Mouse (Mus musculus) midbrain, embryonic 15.5 days (tissue): ENCODE results near the gene Atp6v0a1. TPM values are rescaled to one million over a fixed set of nuclear protein-coding genes. Genes with fewer than 3 reads are reported as not detected.

Experiments used
- ATAC-seq: fragments of 200-750 bp; cut with Nextera tagmentation; replicated peaks from 2 replicates; pipeline ENCODE4 v1.8.0; 2017; ENCODE audit warnings: moderate TSS enrichment
- H3K27ac ChIP-seq: fragments of 300-500 bp; sonication (generic); 2 replicates; pipeline ENCODE4 v1.5.1; 2015; ENCODE audit warnings: mild to moderate bottlenecking, inconsistent platforms
- H3K27me3 ChIP-seq: fragments of 300-500 bp; sonication (generic); replicated peaks from 2 replicates; pipeline ENCODE4 v1.6.1; 2015; ENCODE audit warnings: inconsistent platforms
- H3K36me3 ChIP-seq: fragments of 300-500 bp; sonication (generic); replicated peaks from 2 replicates; pipeline ENCODE4 v1.6.1; 2015; ENCODE audit warnings: inconsistent platforms
- H3K4me1 ChIP-seq: fragments of 300-500 bp; sonication (generic); 2 replicates; pipeline ENCODE4 v1.6.1; 2015; ENCODE audit warnings: inconsistent platforms
- H3K4me2 ChIP-seq: fragments of 300-500 bp; sonication (generic); 2 replicates; pipeline ENCODE4 v1.6.1; 2015; ENCODE audit warnings: inconsistent platforms, mild to moderate bottlenecking, moderate library complexity
- H3K4me3 ChIP-seq: fragments of 300-500 bp; sonication (generic); 2 replicates; pipeline ENCODE4 v1.5.1; 2015; ENCODE audit warnings: mild to moderate bottlenecking, inconsistent platforms
- H3K9ac ChIP-seq: fragments of 300-500 bp; sonication (generic); 2 replicates; pipeline ENCODE4 v1.6.1; 2015; ENCODE audit warnings: mild to moderate bottlenecking, inconsistent platforms
- H3K9me3 ChIP-seq: fragments of 300-500 bp; sonication (generic); 2 replicates; pipeline ENCODE4 v1.6.1; 2016; ENCODE audit warnings: inconsistent platforms
- WGBS: fragments of 180-500 bp; shearing (Covaris S2); methylation state at CpG from one replicate; pipeline ENCODE4 v1.1.7; 2015; ENCODE audit warnings: mixed read lengths; 5-methylcytosine and 5-hydroxymethylcytosine counted together
- microRNA-seq: library from miRNA; unstranded; fragments of <30 nt; microRNA quantifications from one replicate; pipeline ENCODE4, GENCODE M21; 2016
- polyA plus RNA-seq: library from polyadenylated mRNA; unstranded; fragments of >200 nt; fragmentation: Nextera tagmentation; extraction: Ambion mirVana; gene quantifications from 2 replicates; pipeline ENCODE4 v1.2.1, GENCODE M21; 2015

The Atp6v0a1 gene
- polyA plus RNA-seq, 1 experiment from 2014 or later, result 148 TPM

- Histone ChIP-seq H3K4me2 (no peak overlapping the region), H3K4me1 (no peaks in the 10 kb centered on the region), H3K27ac (no peak overlapping the region), H3K9me3 (no peaks in the 10 kb centered on the region), H3K27me3 (no peaks in the 10 kb centered on the region), H3K36me3 (peaks cover 37% of the 10 kb centered on the region), H3K4me3 (no peak overlapping the region), H3K9ac (no peak overlapping the region)
- 92% methylated on average over 5 of the region's 5 CpGs for WGBS
- no peak for ATAC-seq
Observed at GRCm38 (mm10) chr11:101103011-101103410, 93.8 kb downstream of the Atp6v0a1 start.

GRCm38 (mm10) chr11:101109351-101109750, 100.1 kb downstream of the Atp6v0a1 start:
- H3K4me3 ChIP-seq, result no peak overlapping the region
- 54% methylated on average over 4 of the region's 4 CpGs for WGBS
- no peaks in the 10 kb centered on the region for H3K27me3 ChIP-seq
- H3K36me3 ChIP-seq, result 0 out of 2 replicates have a peak, but pooled peaks cover 3% of the 10 kb centered on the region
- no peak overlapping the region for H3K4me2 ChIP-seq
- H3K9me3 ChIP-seq, result no peaks in the 10 kb centered on the region
- H3K4me1 ChIP-seq, result no peaks in the 10 kb centered on the region
- no peak overlapping the region for H3K9ac ChIP-seq
- no peak overlapping the region for H3K27ac ChIP-seq
- ATAC-seq, result no peak

DNA sequence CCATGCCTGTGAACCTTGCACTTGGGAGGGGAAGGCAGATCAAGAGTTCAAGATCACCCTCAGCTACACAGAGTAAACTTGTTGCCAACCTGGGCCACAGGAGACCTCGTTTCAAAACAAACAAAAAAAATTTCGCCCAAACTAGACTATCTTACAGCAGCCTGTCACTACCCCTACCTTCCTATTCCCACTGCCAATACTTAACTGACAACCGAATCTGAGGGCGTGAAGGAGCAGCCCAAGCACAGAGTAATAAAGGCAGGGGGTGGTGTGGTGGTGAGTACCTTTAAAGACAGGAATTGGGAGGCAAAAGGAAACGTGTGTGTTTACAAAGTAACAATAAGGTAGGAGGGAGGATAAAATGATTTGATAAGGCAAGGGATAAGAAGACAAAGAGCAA, 101.5 kb downstream of the Atp6v0a1 start:
- H3K27ac ChIP-seq, result no peak overlapping the region
- H3K4me2 ChIP-seq, result no peak overlapping the region
- H3K9ac ChIP-seq, result no peak overlapping the region
- WGBS, result 69% methylated on average over 5 of the region's 5 CpGs
- no peak overlapping the region for H3K4me3 ChIP-seq
- H3K9me3 ChIP-seq, result no peaks in the 10 kb centered on the region
- no peak for ATAC-seq
- no peaks in the 10 kb centered on the region for H3K36me3 ChIP-seq
- H3K4me1 ChIP-seq, result peaks cover 5% of the 10 kb centered on the region
- no peaks in the 10 kb centered on the region for H3K27me3 ChIP-seq

DNA sequence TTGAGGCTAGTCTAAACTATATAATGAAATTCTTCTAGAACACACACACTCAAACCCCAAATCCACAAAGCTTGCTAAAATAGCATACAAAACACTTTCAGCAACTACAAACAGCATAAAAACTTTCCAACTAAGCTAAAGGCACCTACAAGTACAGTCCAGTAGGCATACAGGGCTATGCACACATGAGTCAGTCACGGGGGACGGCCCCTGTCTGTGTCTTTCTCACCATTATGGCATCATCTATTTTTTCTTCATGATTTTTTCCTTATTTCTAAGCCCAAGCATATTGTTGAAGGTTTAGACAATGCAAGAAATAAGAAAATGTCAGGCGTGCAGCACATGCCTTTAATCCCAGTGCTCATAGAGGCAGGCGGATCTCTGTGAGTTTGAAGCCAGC, 101.9 kb downstream of the Atp6v0a1 start:
- H3K4me2 ChIP-seq, result no peak overlapping the region
- no peaks in the 10 kb centered on the region for H3K27me3 ChIP-seq
- H3K9me3 ChIP-seq, result no peaks in the 10 kb centered on the region
- no peaks in the 10 kb centered on the region for H3K36me3 ChIP-seq
- no peak for ATAC-seq
- H3K27ac ChIP-seq, result no peak overlapping the region
- H3K4me1 ChIP-seq, result peaks cover 9% of the 10 kb centered on the region
- no peak overlapping the region for H3K4me3 ChIP-seq
- no peak overlapping the region for H3K9ac ChIP-seq
- 93% methylated on average over 4 of the region's 4 CpGs for WGBS

- Histone ChIP-seq H3K4me3 (no peak overlapping the region), H3K4me1 (peaks cover 13% of the 10 kb centered on the region), H3K9me3 (no peaks in the 10 kb centered on the region), H3K36me3 (no peaks in the 10 kb centered on the region), H3K27ac (no peak overlapping the region), H3K4me2 (no peak overlapping the region), H3K9ac (no peak overlapping the region), H3K27me3 (no peaks in the 10 kb centered on the region)
- 88% methylated on average over 3 of the region's 3 CpGs for WGBS
- ATAC-seq, result no peak
Observed at GRCm38 (mm10) chr11:101112186-101112585, 102.9 kb downstream of the Atp6v0a1 start.

Small RNA genes within 50 kb of the gene (microRNA-seq; reads per million reads assigned to microRNA genes)
- 3.9 reads per million, percentile 19 among the genes with 10 or more reads in this experiment for gene Mir6928

Other genes with a start within 250 kb of the Atp6v0a1 start
- 10.9 and 13.6 TPM in 2 replicates for gene Kcnh4, start 249.5 kb upstream of the Atp6v0a1 start, polyA plus RNA-seq
- 2.3 and 3.3 TPM in 2 replicates for gene Hcrt, start 246.5 kb upstream of the Atp6v0a1 start, polyA plus RNA-seq
- 5.7 and 6.4 TPM in 2 replicates for gene Ghdc, start 238.5 kb upstream of the Atp6v0a1 start, polyA plus RNA-seq
- 20.4 and 20.5 TPM in 2 replicates for gene Stat5b, start 158.7 kb upstream of the Atp6v0a1 start, polyA plus RNA-seq
- gene Stat5a, start 150.1 kb upstream of the Atp6v0a1 start, polyA plus RNA-seq, result 1.7 and 2.3 TPM in 2 replicates
- 35.8 and 37.9 TPM in 2 replicates for gene Stat3, start 69.9 kb upstream of the Atp6v0a1 start, polyA plus RNA-seq
- gene Cavin1, start 38.6 kb upstream of the Atp6v0a1 start, polyA plus RNA-seq, result 47.9 and 50.8 TPM in 2 replicates
- gene Naglu, start 60.6 kb downstream of the Atp6v0a1 start, polyA plus RNA-seq, result 13.7 and 15.5 TPM in 2 replicates
- 0.37 and 0.63 TPM in 2 replicates for gene Hsd17b1, start 69.0 kb downstream of the Atp6v0a1 start, polyA plus RNA-seq
- gene Coasy, start 73.1 kb downstream of the Atp6v0a1 start, polyA plus RNA-seq, result 43.3 and 47.1 TPM in 2 replicates
- 103 and 107 TPM in 2 replicates for gene Mlx, start 77.8 kb downstream of the Atp6v0a1 start, polyA plus RNA-seq
- 18.3 and 20.3 TPM in 2 replicates for gene Psmc3ip, start 86.0 kb downstream of the Atp6v0a1 start, polyA plus RNA-seq
- gene Retreg3, start 110.4 kb downstream of the Atp6v0a1 start, polyA plus RNA-seq, result 28.4 and 29.2 TPM in 2 replicates
- 76.1 and 84.7 TPM in 2 replicates for gene Tubg1, start 110.5 kb downstream of the Atp6v0a1 start, polyA plus RNA-seq
- 60.8 and 62.7 TPM in 2 replicates for gene Tubg2, start 146.5 kb downstream of the Atp6v0a1 start, polyA plus RNA-seq
- gene Cntnap1, start 161.1 kb downstream of the Atp6v0a1 start, polyA plus RNA-seq, result 3.4 and 3.8 TPM in 2 replicates
- gene Plekhh3, start 161.9 kb downstream of the Atp6v0a1 start, polyA plus RNA-seq, result 8.5 and 9.9 TPM in 2 replicates
- gene Ccr10, start 166.0 kb downstream of the Atp6v0a1 start, polyA plus RNA-seq, result 0.31 and 0.36 TPM in 2 replicates
- gene Ezh1, start 217.0 kb downstream of the Atp6v0a1 start, polyA plus RNA-seq, result 27.4 and 30.7 TPM in 2 replicates
- 86.5 and 103 TPM in 2 replicates for gene Ramp2, start 236.6 kb downstream of the Atp6v0a1 start, polyA plus RNA-seq
- gene Vps25, start 244.3 kb downstream of the Atp6v0a1 start, polyA plus RNA-seq, result 123 and 124 TPM in 2 replicates